Mouse (Mus musculus) heart, adult 2 months (tissue): ENCODE measurements at regions not wholly inside any gene's neighbourhood (a gene's known extent, or its start where the extent isn't known, plus 50 kb on each side); places are given as distances from the start of the nearest gene placed in this dataset.

Source experiments
- CTCF ChIP-seq: fragments of 200-600 bp; IDR thresholded peaks from 2 replicates; pipeline ENCODE4 v1.8.1; 2022; ENCODE audit warnings: antibody characterized with exemption, mild to moderate bottlenecking, moderate library complexity
- EP300 ChIP-seq: fragments of 200-500 bp; IDR thresholded peaks from 2 replicates; pipeline ENCODE4 v1.6.1; 2011; ENCODE audit warnings: low read depth, low read length, control low read depth; ENCODE audit not compliant: insufficient read depth
- POLR2A ChIP-seq: fragments of 200-500 bp; IDR thresholded peaks from 2 replicates; pipeline ENCODE4 v1.6.1; 2011; ENCODE audit warnings: mild to moderate bottlenecking, low read depth, low read length, control low read depth; ENCODE audit not compliant: insufficient read depth

GRCm38 (mm10) chr3:101219897-101220296 lies 67.8 kb downstream of the Cd2 start:
- TF ChIP-seq CTCF = peak; percentile 50
- TF ChIP-seq EP300 = no peak
- no peak for TF ChIP-seq POLR2A
